Mouse (Mus musculus): ENCODE results near the gene Ap1s1. TPM values are rescaled to one million over a fixed set of nuclear protein-coding genes. Genes with fewer than 3 reads are reported as not detected.

The Ap1s1 gene
- polyA plus RNA-seq, 1 experiment from 2014 or later = 109 TPM

- Histone ChIP-seq H3K27ac (no peak overlapping the region), H3K9ac (no peak overlapping the region), H3K36me3 (peaks cover 55% of the 10 kb centered on the region), H3K4me2 (no peak overlapping the region), H3K4me3 (replicated peaks) (no peak overlapping the region), H3K9me3 (replicated peaks) (no peaks in the 10 kb centered on the region), H3K27me3 (peaks cover 20% of the 10 kb centered on the region), H3K4me1 (replicated peaks) (peaks cover 28% of the 10 kb centered on the region)
- ATAC-seq (ENCODE audit: low read depth) (no peak), DNase-seq (no peak)
- WGBS (ENCODE audit: insufficient replicate concordance) = 81% methylated on average over 13 of the region's 13 CpGs
Observed at GRCm38 (mm10) chr5:137036211-137036610, 9.7 kb downstream of the Ap1s1 start.

GRCm38 (mm10) chr5:137032641-137033074 is 13.3 kb downstream of the Ap1s1 start:
- Histone ChIP-seq H3K27me3 (peaks cover 56% of the 10 kb centered on the region), H3K4me1 (replicated peaks) (peaks cover 50% of the 10 kb centered on the region), H3K36me3 (peaks cover 22% of the 10 kb centered on the region), H3K9ac (peak overlapping the region; percentile 68), H3K9me3 (replicated peaks) (no peaks in the 10 kb centered on the region), H3K27ac (peak overlapping the region; percentile 43; the same call in 1 of the 2 replicates), H3K4me3 (replicated peaks) (peak overlapping the region; percentile 59), H3K4me2 (peak overlapping the region; percentile 87)
- DNase-seq (peak; percentile 91), ATAC-seq (ENCODE audit: low read depth) (peak; percentile 87)
- under 1% methylated on average over 48 of the region's 49 CpGs for WGBS (ENCODE audit: insufficient replicate concordance)

GRCm38 (mm10) chr5:137032033-137032421 is 13.9 kb downstream of the Ap1s1 start:
- Histone ChIP-seq H3K27me3 (peaks cover 62% of the 10 kb centered on the region), H3K27ac (no peak overlapping the region), H3K4me3 (replicated peaks) (peak overlapping the region; percentile 59), H3K4me2 (peak overlapping the region; percentile 87), H3K9me3 (replicated peaks) (no peaks in the 10 kb centered on the region), H3K9ac (0 out of 2 replicates have a peak overlapping the region, but pooled peaks have one; percentile 6), H3K36me3 (peaks cover 16% of the 10 kb centered on the region), H3K4me1 (replicated peaks) (peaks cover 50% of the 10 kb centered on the region)
- DNase-seq = peak; percentile 9
- WGBS (ENCODE audit: insufficient replicate concordance) = under 1% methylated on average over 33 of the region's 33 CpGs
- ATAC-seq (ENCODE audit: low read depth) = no peak

GRCm38 (mm10) chr5:137031076-137032032 is 14.6 kb downstream of the Ap1s1 start:
- Histone ChIP-seq H3K4me1 (replicated peaks) (peaks cover 50% of the 10 kb centered on the region), H3K27ac (no peak overlapping the region), H3K9me3 (replicated peaks) (no peaks in the 10 kb centered on the region), H3K4me3 (replicated peaks) (peak overlapping the region; percentile 59), H3K4me2 (peak overlapping the region; percentile 87), H3K9ac (0 out of 2 replicates have a peak overlapping the region, but pooled peaks have one; percentile 6), H3K27me3 (peaks cover 69% of the 10 kb centered on the region), H3K36me3 (peaks cover 10% of the 10 kb centered on the region)
- DNase-seq = no peak
- WGBS (ENCODE audit: insufficient replicate concordance) = 2% methylated on average over 78 of the region's 78 CpGs
- ATAC-seq (ENCODE audit: low read depth) = no peak

- Histone ChIP-seq H3K27ac (no peak overlapping the region), H3K9me3 (replicated peaks) (no peaks in the 10 kb centered on the region), H3K4me2 (peak overlapping the region; percentile 68), H3K27me3 (peaks cover 78% of the 10 kb centered on the region), H3K9ac (no peak overlapping the region), H3K4me1 (replicated peaks) (peaks cover 53% of the 10 kb centered on the region), H3K4me3 (replicated peaks) (peak overlapping the region; percentile 45; the same call in 1 of the 2 replicates), H3K36me3 (peaks cover under 1% of the 10 kb centered on the region; the same call in 1 of the 2 replicates)
- ATAC-seq (ENCODE audit: low read depth) (no peak), DNase-seq (no peak)
- 14% methylated on average over 22 of the region's 22 CpGs for WGBS (ENCODE audit: insufficient replicate concordance)
Observed at GRCm38 (mm10) chr5:137030416-137030810, 15.5 kb downstream of the Ap1s1 start.

GRCm38 (mm10) chr5:137029643-137030415 is 16.1 kb downstream of the Ap1s1 start:
- Histone ChIP-seq H3K27me3 (peaks cover 84% of the 10 kb centered on the region), H3K4me3 (replicated peaks) (peak overlapping the region; percentile 45), H3K4me1 (replicated peaks) (peaks cover 55% of the 10 kb centered on the region), H3K9me3 (replicated peaks) (no peaks in the 10 kb centered on the region), H3K36me3 (no peaks in the 10 kb centered on the region), H3K4me2 (peak overlapping the region; percentile 68), H3K9ac (no peak overlapping the region), H3K27ac (no peak overlapping the region)
- WGBS (ENCODE audit: insufficient replicate concordance) = under 1% methylated on average over 52 of the region's 52 CpGs
- ATAC-seq (ENCODE audit: low read depth) (peak; percentile 62), DNase-seq (peak; percentile 94)

GRCm38 (mm10) chr5:137029273-137029585 is 16.7 kb downstream of the Ap1s1 start:
- Histone ChIP-seq H3K9ac (no peak overlapping the region), H3K4me3 (replicated peaks) (peak overlapping the region; percentile 45), H3K4me2 (peak overlapping the region; percentile 68), H3K27me3 (peaks cover 90% of the 10 kb centered on the region), H3K36me3 (no peaks in the 10 kb centered on the region), H3K27ac (no peak overlapping the region), H3K4me1 (replicated peaks) (peaks cover 55% of the 10 kb centered on the region), H3K9me3 (replicated peaks) (no peaks in the 10 kb centered on the region)
- ATAC-seq (ENCODE audit: low read depth) (no peak), DNase-seq (no peak)
- under 1% methylated on average over 8 of the region's 8 CpGs for WGBS (ENCODE audit: insufficient replicate concordance)

- Histone ChIP-seq H3K4me3 (replicated peaks) (no peak overlapping the region), H3K27ac (no peak overlapping the region), H3K9me3 (replicated peaks) (no peaks in the 10 kb centered on the region), H3K9ac (no peak overlapping the region), H3K4me2 (no peak overlapping the region), H3K4me1 (replicated peaks) (peaks cover 52% of the 10 kb centered on the region), H3K36me3 (no peaks in the 10 kb centered on the region), H3K27me3 (peaks cover 95% of the 10 kb centered on the region)
- 7% methylated on average over 29 of the region's 29 CpGs for WGBS (ENCODE audit: insufficient replicate concordance)
- no peak for ATAC-seq (ENCODE audit: low read depth)
- DNase-seq = no peak
Observed at GRCm38 (mm10) chr5:137028561-137029272, 17.2 kb downstream of the Ap1s1 start.

- H3K4me3 ChIP-seq (replicated peaks) = no peak within 1 kb of the TSS
- 19% methylated on average over 4 of the region's 4 CpGs for WGBS (ENCODE audit: insufficient replicate concordance)
- no peak for DNase-seq
- no peaks in the 10 kb centered on the region for H3K9me3 ChIP-seq (replicated peaks)
- peaks cover 26% of the 10 kb centered on the region for H3K4me1 ChIP-seq (replicated peaks)
- no peak for ATAC-seq (ENCODE audit: low read depth)
- peaks cover 93% of the 10 kb centered on the region for H3K27me3 ChIP-seq
- H3K27ac ChIP-seq = no peak within 1 kb of the TSS
- no peaks in the 10 kb centered on the region for H3K36me3 ChIP-seq
- H3K9ac ChIP-seq = no peak within 1 kb of the TSS
- H3K4me2 ChIP-seq = no peak within 1 kb of the TSS
Observed at GRCm38 (mm10) chr5:137026092-137026491, 19.8 kb downstream of the Ap1s1 start, which contains the start of gene Vgf. Gene Vgf, plus strand, starts transcription at chr5:137026392.

GRCm38 (mm10) chr5:137025132-137025531 is 20.8 kb downstream of the Ap1s1 start:
- ATAC-seq (ENCODE audit: low read depth) = no peak
- Histone ChIP-seq H3K9ac (no peak overlapping the region), H3K27me3 (peaks cover 90% of the 10 kb centered on the region), H3K36me3 (no peaks in the 10 kb centered on the region), H3K4me1 (replicated peaks) (peaks cover 16% of the 10 kb centered on the region), H3K27ac (no peak overlapping the region), H3K4me3 (replicated peaks) (no peak overlapping the region), H3K9me3 (replicated peaks) (no peaks in the 10 kb centered on the region), H3K4me2 (no peak overlapping the region)
- under 1% methylated on average over 23 of the region's 23 CpGs for WGBS (ENCODE audit: insufficient replicate concordance)
- peak; percentile 61 for DNase-seq

All from liver, embryonic 13.5 days (tissue).